Mouse (Mus musculus) lung, adult 18-20 months (tissue): ENCODE data around the gene Map2k7.

Experiments
- DNase-seq, 2 experiments: peaks; one replicate each; pipeline ENCODE4 v3.0.0; 2022; ENCODE audit warnings: mixed read lengths in 2 of 2

Map2k7 gene

GRCm38 (mm10) chr8:4259125-4259804, 20.7 kb downstream of the Map2k7 start, which contains the start of gene Ctxn1:
Ctxn1 (minus strand) TSS chr8:4259274.
- DNase-seq = peak; percentile 95 to 96

GRCm38 (mm10) chr8:4259805-4260170, 21.2 kb downstream of the Map2k7 start:
- DNase-seq = no peak

GRCm38 (mm10) chr8:4263105-4263791, 24.7 kb downstream of the Map2k7 start:
- no peak for DNase-seq

- no peak for DNase-seq
Observed at GRCm38 (mm10) chr8:4265160-4265914, 26.8 kb downstream of the Map2k7 start.

GRCm38 (mm10) chr8:4267627-4268026, 29.1 kb downstream of the Map2k7 start:
- DNase-seq = no peak

- DNase-seq = no peak
Observed at GRCm38 (mm10) chr8:4269609-4270008, 31.1 kb downstream of the Map2k7 start.

GRCm38 (mm10) chr8:4275275-4276110, 37.0 kb downstream of the Map2k7 start, which contains the start of gene Timm44:
Timm44 (minus strand) TSS chr8:4275913.
- DNase-seq = peak; percentile 94 to 96

GRCm38 (mm10) chr8:4276111-4276465, 37.5 kb downstream of the Map2k7 start:
- DNase-seq = no peak

- DNase-seq = no peak
Observed at GRCm38 (mm10) chr8:4292738-4293137, 54.2 kb downstream of the Map2k7 start.
